ENCODE assay signal across 12 mouse cellular contexts in the genomic region with DNA sequence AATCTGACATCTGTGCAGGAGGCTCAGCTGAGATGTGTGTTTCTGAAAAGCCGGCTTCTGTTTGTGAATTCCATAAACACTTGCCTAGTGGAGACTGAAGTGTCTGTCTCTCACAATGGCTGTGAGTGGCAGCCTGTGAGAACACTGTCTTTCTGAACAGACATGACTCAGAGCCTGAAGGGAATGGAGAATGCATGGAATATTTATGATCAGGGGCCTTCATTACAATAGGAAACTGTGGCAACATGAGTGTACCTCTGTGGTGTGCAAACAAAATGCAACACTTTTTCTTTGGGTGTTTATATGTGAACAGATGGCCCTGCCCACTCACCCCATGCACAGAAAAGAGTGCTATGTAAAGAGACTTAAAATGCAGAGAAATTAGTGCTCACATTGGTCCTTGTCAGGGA.
DNase-seq lines count a peak whose midpoint lies in the region.
"Had no signal": no experiment of that assay in that cellular context is flagged by ENCODE, and none has a peak within 500 bp of the region (broad histone marks: within the 10 kb centered on the region; RNA-seq: fewer than 3 reads in every experiment).

No protein-coding gene starts in this region.

- H3K4me3 ChIP-seq in embryonic facial prominence, embryonic 10.5 days, result no peak overlapping the region
- H3K4me3 ChIP-seq: heart, embryonic 12.5 days had no signal

- H3K9me3 ChIP-seq in embryonic facial prominence, embryonic 10.5 days, result no peaks in the 10 kb centered on the region
- H3K9me3 ChIP-seq: heart, embryonic 12.5 days had no signal

- peak; percentile 76 for DNase-seq in right cerebral cortex, adult 18-20 months
- no peak for DNase-seq in right cerebral cortex, postnatal 4 days
- DNase-seq in frontal cortex, postnatal 25 days (ENCODE audit: low spot score in 2 of 2), result peak; percentile 25 to 29
- DNase-seq in left cerebral cortex, adult 8-10 months (ENCODE audit: low spot score in 2 of 2), result peak; percentile 25 to 85
- peak; percentile 85 for DNase-seq in telencephalon, adult 2 months (ENCODE audit: low read depth, low spot score)
- DNase-seq in embryonic facial prominence, embryonic 10.5 days (ENCODE audit: low spot score), result no peak
- DNase-seq in urinary bladder, postnatal 14 days (ENCODE audit: low spot score), result no peak
- no peak for DNase-seq in cerebellum, adult 11-12 months
- DNase-seq: adrenal gland, adult 8-10 months; kidney, postnatal 36 days; lung, postnatal 14 days had no signal

- H3K36me3 ChIP-seq in embryonic facial prominence, embryonic 10.5 days (replicated peaks), result no peaks in the 10 kb centered on the region
- H3K36me3 ChIP-seq: heart, embryonic 12.5 days had no signal

- H3K27me3 ChIP-seq in embryonic facial prominence, embryonic 10.5 days (replicated peaks; ENCODE audit: low read depth, poor library complexity, severe bottlenecking), result no peaks in the 10 kb centered on the region
- H3K27me3 ChIP-seq: heart, embryonic 12.5 days had no signal

- no peaks in the 10 kb centered on the region for H3K4me1 ChIP-seq in embryonic facial prominence, embryonic 10.5 days
- H3K4me1 ChIP-seq: heart, embryonic 12.5 days had no signal

- WGBS in embryonic facial prominence, embryonic 10.5 days, result 74% methylated on average over 1 of the region's 1 CpGs

- no peak overlapping the region for H3K27ac ChIP-seq in embryonic facial prominence, embryonic 10.5 days (replicated peaks)

Comparison
In these comparisons a context has a peak if more than half of its experiments do, and no peak if none do; other contexts are left out.
1. DNase-seq: peak in right cerebral cortex, adult 18-20 months (single experiment), frontal cortex, postnatal 25 days (2 of 2), left cerebral cortex, adult 8-10 months (2 of 2) and telencephalon, adult 2 months (single experiment); none in right cerebral cortex, postnatal 4 days (single experiment), embryonic facial prominence, embryonic 10.5 days (single experiment), urinary bladder, postnatal 14 days (single experiment) and cerebellum, adult 11-12 months (single experiment).